Mouse (Mus musculus) macrophage (primary cell): ENCODE results near the gene Scamp1. TPM values are rescaled to one million over a fixed set of nuclear protein-coding genes. Genes with fewer than 3 reads are reported as not detected.
A peak's percentile ranks its signal among the peaks of the same experiment; 100 is the strongest.

Experiments used
- H3K27ac ChIP-seq: fragments of 350-480 bp; formaldehyde crosslinking; 2 replicates; pipeline ENCODE4 v1.9.0; 2021
- H3K36me3 ChIP-seq: fragments of 350-480 bp; formaldehyde crosslinking; 2 replicates; pipeline ENCODE4 v1.9.0; 2021; ENCODE audit errors: inconsistent target
- H3K4me3 ChIP-seq: fragments of 350-480 bp; formaldehyde crosslinking; 2 replicates; pipeline ENCODE4 v1.9.0; 2021; ENCODE audit errors: inconsistent target
- H3K79me2 ChIP-seq: fragments of 350-480 bp; formaldehyde crosslinking; 2 replicates; pipeline ENCODE4 v1.9.0; 2021; ENCODE audit errors: inconsistent target
- WGBS: methylation state at CpG from one replicate; pipeline ENCODE4 v1.1.7; 2026; ENCODE audit warnings: inconsistent platforms; ENCODE audit not compliant: missing documents; 5-methylcytosine and 5-hydroxymethylcytosine counted together
- polyA plus RNA-seq: library from polyadenylated mRNA; stranded (reverse); fragments of 250-400 nt; gene quantifications from 3 replicates; pipeline ENCODE4 v1.2.4, GENCODE M21; 2018; ENCODE audit warnings: inconsistent platforms

Scamp1 gene
- polyA plus RNA-seq, 1 experiment from 2014 or later, result 21.9 TPM

DNA sequence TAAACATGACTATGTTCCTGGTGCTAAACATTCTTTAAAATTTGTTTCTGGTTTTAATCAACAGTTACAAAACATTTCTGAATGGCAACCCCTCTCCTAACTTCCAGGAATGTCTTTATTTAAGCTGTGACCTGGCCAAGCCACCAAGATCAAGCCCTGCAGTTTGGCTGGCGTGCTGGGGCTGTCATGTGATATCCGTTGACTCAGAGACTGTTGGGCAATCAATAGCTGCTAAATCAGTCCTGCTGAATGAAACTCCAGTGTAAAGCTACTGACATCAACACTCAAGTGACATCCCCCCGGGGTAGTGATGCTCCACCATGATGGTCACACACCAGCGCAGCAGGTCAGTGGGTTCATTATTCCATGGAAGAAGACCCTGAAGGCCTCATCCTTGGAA is 12.7 kb upstream of the Scamp1 start:
- no peaks in the 10 kb centered on the region for H3K36me3 ChIP-seq
- H3K4me3 ChIP-seq, result no peak overlapping the region
- 14% methylated on average over 4 of the region's 4 CpGs for WGBS
- peak overlapping the region; percentile 96 for H3K27ac ChIP-seq
- no peaks in the 10 kb centered on the region for H3K79me2 ChIP-seq

DNA sequence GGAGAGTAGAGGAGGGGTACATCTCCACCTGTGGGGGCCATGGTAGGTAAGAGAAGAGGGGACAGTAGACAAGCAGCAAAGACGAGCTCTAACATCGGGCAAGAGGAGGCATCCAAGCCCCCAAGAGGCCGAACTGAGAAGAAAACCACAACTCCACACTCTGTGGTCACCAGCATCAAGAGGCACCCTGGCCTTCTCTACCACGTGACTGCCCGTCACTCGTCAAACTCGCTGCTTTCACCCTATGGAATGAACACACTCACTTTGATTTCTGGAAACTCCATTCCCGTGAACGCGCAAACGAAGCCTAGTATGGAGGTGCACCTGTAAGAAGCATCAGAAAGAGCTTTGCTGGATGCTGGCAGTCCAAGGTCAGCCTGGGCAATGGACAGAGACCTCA is 10.7 kb upstream of the Scamp1 start:
- Histone ChIP-seq H3K4me3 (no peak overlapping the region; the same call in 1 of the 2 replicates), H3K36me3 (no peaks in the 10 kb centered on the region), H3K79me2 (no peaks in the 10 kb centered on the region), H3K27ac (peak overlapping the region; percentile 96)
- 23% methylated on average over 11 of the region's 11 CpGs for WGBS

DNA sequence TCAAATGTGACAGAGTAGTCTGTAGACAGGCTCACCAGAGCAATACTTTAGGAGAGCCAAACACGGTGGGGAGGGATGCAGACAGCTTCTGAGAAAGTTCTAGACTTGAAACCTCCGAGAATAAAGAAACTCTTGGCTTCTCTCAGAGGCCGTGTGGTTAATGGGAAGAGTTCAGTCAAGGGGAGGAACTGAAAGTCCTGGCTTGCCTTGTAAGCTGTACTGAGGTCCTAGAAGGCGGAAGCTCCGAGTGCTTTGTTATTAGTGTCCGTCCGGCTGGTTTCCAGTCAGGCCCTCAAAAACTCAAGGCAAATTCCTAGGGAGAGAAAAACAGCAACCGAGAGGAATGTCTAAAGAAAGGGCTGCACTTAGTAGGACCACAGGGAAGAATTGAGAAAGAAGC is 10.3 kb upstream of the Scamp1 start:
- Histone ChIP-seq H3K36me3 (no peaks in the 10 kb centered on the region), H3K4me3 (no peak overlapping the region; the same call in 1 of the 2 replicates), H3K27ac (peak overlapping the region; percentile 96), H3K79me2 (no peaks in the 10 kb centered on the region)
- 6% methylated on average over 8 of the region's 8 CpGs for WGBS

DNA sequence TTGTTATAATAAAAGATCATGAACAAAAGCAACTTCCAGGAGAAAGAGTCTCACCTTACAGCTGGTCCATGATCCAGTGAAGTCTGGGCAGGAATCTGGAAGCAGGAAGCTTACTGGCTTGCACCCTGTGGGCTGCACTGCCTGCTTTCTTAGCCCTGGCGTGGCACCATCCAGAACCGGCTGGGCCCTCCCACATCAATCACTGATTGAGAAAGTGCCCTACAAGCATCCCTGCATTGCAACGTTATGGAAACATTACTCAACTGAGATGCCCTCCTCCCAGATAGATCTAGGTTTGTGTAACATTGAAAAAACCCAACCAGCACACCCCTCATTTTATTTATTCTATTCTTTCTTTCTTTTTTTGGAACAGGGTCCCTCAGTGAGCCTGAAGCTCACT is 9.2 kb upstream of the Scamp1 start:
- WGBS, result 48% methylated on average over 3 of the region's 3 CpGs
- peak overlapping the region; percentile 96 for H3K27ac ChIP-seq
- H3K4me3 ChIP-seq, result no peak overlapping the region
- no peaks in the 10 kb centered on the region for H3K36me3 ChIP-seq
- no peaks in the 10 kb centered on the region for H3K79me2 ChIP-seq

DNA sequence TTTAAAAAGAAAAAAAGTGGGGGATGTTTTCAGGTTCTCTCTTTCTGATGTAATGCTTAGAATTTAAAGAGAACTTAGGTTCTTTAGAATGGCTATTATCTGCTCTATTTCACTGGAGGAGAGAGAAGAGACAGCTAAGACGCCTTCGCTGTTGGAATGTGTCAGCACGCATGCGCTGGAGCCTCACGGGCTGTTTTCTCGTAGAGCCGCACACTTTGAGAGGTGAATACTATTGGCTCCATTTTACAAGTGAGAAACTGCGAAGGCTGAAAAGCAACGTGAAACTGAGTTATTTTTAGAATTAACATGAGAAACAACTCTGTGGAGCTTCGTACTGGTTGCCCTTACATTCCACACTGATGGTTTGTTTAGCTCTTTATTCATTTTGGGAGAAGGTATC is 8.3 kb upstream of the Scamp1 start:
- Histone ChIP-seq H3K4me3 (no peak overlapping the region), H3K79me2 (no peaks in the 10 kb centered on the region), H3K36me3 (no peaks in the 10 kb centered on the region), H3K27ac (no peak overlapping the region)
- 87% methylated on average over 10 of the region's 10 CpGs for WGBS

DNA sequence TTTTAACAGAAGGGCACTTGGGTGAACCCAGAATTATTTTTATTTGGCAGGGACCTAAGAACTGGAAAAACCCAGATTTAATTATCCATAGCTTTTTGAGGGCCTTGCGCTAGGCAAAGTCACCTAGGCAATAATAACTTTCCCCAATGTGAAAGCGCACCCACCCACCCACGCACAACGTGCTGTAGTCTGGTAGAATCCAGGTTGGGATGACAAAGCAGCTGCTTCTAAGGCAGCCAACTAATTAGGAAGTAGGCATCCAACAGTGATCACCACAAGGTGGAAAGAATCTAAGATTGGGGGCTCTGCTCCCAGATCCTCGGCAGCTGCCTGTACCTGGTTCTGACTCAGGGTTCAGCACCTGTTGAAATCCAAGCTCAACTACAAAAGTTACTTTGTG is 538 bp upstream of the Scamp1 start:
- WGBS, result 61% methylated on average over 5 of the region's 5 CpGs
- H3K36me3 ChIP-seq, result no peaks in the 10 kb centered on the region
- H3K27ac ChIP-seq, result no peak overlapping the region
- peak overlapping the region; percentile 52; the same call in 1 of the 2 replicates for H3K4me3 ChIP-seq
- peaks cover 36% of the 10 kb centered on the region for H3K79me2 ChIP-seq

DNA sequence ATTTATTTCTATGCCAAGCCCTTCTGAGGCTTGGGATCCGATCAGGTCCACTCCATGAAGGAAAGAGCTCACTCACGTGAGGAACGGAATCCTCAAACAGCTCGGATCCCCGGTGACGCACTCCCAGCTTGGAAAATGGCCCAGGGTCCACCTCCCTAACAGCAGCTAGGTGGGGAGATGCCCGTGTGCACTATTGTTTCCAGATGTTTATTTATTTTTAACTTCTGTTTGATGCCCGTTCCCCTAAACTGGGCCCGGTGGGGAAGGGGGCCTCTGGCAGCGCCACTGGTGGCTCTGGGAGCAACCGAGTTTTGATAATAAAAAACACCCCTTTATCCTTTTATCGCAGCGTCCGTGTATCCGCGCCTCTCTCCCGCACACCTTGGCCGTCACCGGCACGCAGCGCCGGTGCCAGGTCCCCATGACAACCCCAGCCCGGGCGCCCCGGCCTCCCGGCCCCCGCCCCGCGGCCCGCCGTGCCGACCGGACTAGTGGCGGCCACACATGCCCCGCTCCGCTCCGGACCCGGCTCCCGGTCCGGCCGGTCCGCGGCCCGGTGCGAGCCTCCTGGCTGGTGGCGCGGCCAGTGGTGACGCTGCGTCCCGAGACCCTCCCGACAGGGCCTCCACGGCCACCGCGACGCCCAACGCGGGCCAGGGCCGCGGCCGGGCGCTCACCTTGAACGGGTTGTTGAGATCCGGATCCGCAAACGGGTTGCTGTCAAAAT is 951 bp downstream of the Scamp1 start:
- Histone ChIP-seq H3K79me2 (peaks cover 51% of the 10 kb centered on the region), H3K36me3 (no peaks in the 10 kb centered on the region), H3K4me3 (peak overlapping the region; percentile 84), H3K27ac (peak overlapping the region; percentile 24; the same call in 1 of the 2 replicates)
- under 1% methylated on average over 65 of the region's 65 CpGs for WGBS

DNA sequence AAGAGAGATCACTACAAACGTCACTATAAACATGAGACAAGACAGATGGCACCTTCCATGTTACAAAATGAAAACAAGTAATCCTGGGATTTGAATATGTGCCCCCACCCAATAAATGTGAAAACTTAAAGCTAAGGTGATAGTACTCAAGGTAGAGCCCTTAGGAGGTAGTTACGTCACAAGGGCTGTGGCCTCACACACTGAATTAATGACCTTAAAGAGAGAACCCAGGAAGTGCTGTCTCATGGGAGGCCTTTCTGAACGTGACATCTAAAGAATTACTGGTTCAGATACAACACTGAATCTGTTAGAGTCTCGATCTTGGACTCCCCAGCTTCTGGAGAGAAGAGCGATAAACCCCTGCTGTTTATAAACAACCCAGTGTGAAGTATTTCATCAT is 6.2 kb downstream of the Scamp1 start:
- Histone ChIP-seq H3K27ac (no peak overlapping the region), H3K4me3 (no peak overlapping the region), H3K79me2 (peaks cover 96% of the 10 kb centered on the region), H3K36me3 (no peaks in the 10 kb centered on the region)
- 61% methylated on average over 5 of the region's 5 CpGs for WGBS

DNA sequence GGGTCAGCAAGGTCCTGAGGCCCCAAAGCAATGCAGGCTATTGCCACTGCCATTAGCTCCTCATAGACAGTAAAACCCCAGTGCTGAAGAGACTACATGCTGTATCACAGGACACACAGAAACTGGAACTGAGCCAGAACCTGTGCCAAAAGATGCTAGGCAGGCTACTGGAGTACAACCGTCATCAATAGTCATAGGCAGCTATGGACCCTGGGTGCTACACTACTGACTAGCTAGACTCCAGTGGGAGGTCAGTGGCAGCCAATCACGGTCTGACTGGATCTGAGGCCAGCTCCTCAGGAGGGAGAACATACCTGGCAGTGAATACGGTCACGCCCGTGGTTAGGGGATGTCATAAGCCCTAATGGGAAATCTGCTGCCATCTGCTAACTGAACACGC is 14.4 kb downstream of the Scamp1 start:
- Histone ChIP-seq H3K36me3 (no peaks in the 10 kb centered on the region), H3K4me3 (no peak overlapping the region), H3K79me2 (peaks cover 100% of the 10 kb centered on the region), H3K27ac (no peak overlapping the region)
- 95% methylated on average over 6 of the region's 6 CpGs for WGBS

DNA sequence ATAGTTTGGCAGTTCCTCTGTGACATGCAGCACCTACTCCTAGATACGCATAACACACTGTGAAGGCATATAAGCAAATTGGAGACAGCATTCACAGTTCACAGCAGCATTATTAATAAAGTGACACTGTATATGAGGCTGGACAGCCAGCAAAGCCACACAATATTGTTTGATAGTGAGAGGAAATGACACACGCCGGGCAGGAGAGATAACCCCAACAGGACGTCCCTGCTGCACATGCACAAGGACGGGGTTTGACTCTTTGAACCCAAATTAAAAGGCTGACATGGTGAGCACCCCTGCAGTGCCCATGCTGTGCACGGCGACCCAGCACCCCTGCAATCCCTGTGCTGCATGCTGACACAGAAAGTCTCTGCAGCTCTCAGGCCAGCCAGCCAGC is 17.5 kb downstream of the Scamp1 start:
- Histone ChIP-seq H3K36me3 (no peaks in the 10 kb centered on the region), H3K79me2 (peaks cover 100% of the 10 kb centered on the region), H3K27ac (no peak overlapping the region), H3K4me3 (no peak overlapping the region)
- 35% methylated on average over 7 of the region's 7 CpGs for WGBS

DNA sequence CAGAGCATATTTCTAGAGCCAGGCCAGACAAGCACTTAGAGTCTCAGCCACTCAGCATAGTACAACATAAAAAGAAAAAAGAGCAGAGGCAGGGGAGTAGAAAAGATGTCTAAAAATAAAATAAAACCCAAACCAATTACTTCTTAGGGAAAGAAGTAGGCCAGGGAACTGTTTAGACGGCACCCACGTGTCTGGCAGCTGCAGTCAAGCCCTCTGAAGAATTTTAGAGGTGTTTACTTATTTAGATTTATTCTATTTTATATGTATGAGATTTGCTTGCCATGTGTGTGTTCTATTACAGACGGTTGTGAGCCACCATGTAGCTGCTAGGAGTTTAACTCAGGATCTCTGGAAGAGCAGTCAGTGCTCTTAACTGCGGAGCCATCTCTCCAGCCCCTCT is 18.5 kb downstream of the Scamp1 start:
- no peak overlapping the region for H3K4me3 ChIP-seq
- no peak overlapping the region for H3K27ac ChIP-seq
- no peaks in the 10 kb centered on the region for H3K36me3 ChIP-seq
- WGBS, result 94% methylated on average over 4 of the region's 4 CpGs
- H3K79me2 ChIP-seq, result peaks cover 100% of the 10 kb centered on the region

DNA sequence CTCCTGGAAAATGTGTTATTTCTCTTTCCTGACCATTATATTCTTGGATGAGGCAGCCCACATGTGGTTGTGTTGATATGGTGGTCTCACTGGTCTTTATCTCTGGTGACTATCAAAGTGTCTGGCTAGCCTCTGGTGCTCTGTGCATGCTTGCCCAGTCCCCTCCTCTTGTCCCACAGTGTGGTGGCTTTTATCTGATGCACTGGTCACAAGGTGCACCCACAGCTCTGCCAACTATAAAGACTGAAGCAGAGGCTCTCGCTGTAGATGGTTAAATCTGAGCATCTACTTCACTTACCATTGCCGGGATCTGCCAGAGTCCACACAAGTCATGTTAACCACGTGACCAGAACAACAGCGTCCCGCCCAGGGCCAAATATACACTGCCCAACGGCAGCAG is 19.1 kb downstream of the Scamp1 start:
- WGBS, result 87% methylated on average over 6 of the region's 6 CpGs
- Histone ChIP-seq H3K79me2 (peaks cover 100% of the 10 kb centered on the region), H3K36me3 (no peaks in the 10 kb centered on the region), H3K27ac (no peak overlapping the region), H3K4me3 (no peak overlapping the region)

DNA sequence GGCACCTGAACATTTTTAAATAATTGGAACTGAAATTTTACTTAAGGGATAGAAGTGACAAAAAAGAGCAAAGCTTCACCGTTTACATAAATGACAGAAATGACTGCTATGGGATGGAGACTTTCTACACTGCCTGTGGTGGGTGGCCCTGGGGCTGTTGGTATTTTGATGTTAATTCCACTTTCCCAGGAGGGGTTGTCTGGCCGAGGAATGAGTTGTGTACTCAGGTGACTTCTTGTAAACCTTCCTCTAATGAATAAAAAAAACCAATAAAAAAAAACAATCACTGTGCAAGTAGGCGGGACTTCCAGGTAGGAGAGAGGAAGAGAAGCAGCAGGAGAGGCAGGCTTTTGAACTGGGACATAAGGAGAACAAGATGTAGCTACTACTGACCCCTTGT is 20.4 kb downstream of the Scamp1 start:
- H3K27ac ChIP-seq, result no peak overlapping the region
- WGBS, result 89% methylated on average over 3 of the region's 3 CpGs
- H3K79me2 ChIP-seq, result peaks cover 100% of the 10 kb centered on the region
- H3K4me3 ChIP-seq, result no peak overlapping the region
- no peaks in the 10 kb centered on the region for H3K36me3 ChIP-seq

DNA sequence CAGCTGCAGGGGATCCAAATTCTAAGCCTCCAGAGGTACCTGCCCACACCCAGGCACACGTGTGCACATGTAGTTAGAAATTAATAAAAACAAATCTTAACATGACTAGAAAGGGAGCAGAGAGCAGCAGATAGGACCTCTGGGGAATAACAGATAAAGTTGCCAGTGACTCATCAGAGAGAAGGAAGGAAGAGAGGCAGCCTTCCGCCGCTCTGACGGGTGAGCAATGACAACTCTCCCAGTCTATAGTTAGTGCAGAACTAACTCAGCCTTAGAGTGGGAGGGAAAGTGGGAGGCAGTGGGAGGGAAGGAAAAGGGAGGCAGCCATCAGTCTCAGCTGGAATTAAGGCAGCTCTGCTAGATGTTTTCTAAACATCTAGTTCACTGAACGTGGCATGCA is 21.7 kb downstream of the Scamp1 start:
- peaks cover 100% of the 10 kb centered on the region for H3K79me2 ChIP-seq
- no peak overlapping the region for H3K4me3 ChIP-seq
- H3K36me3 ChIP-seq, result no peaks in the 10 kb centered on the region
- H3K27ac ChIP-seq, result peak overlapping the region; percentile 47
- WGBS, result 34% methylated on average over 5 of the region's 5 CpGs

DNA sequence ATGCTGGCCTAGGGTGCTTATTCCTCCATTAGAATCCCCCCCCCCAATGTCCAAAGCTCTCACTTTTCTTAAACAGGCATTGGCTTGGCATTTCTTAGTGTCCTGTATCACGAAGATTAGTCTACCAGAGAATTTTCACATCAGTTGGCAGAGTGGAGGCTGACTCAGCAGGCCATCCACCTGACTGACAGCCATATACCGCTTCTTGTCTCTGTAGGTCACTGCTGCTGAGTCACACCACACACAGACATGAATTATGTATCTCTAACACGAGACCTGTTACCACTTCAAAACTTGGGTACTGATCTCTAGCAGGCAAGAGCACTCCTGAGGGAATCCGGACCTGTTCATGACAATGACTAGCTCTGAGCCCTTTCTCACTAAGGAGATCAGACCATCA is 23.1 kb downstream of the Scamp1 start:
- H3K36me3 ChIP-seq, result no peaks in the 10 kb centered on the region
- peaks cover 100% of the 10 kb centered on the region for H3K79me2 ChIP-seq
- WGBS, result 58% methylated on average over 4 of the region's 4 CpGs
- H3K27ac ChIP-seq, result no peak overlapping the region
- H3K4me3 ChIP-seq, result no peak overlapping the region

DNA sequence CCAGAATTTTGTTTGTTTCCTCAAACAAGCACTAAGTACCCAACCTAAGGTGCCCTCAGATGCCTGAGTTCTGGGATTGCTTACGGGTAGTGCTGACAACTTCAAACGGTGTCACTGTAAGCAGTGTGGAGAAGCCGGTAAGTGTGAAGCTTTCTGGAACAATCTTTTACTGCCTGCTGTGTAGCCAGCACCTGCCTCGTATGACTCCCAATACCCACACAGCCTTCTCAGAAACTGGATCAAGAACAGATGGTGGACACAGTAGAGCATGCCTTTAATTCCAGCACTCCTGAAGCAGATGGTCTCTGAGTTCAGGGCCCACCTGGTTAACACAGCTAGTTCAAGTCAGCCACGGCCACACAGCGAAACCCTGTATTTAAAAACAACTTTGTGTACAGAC is 24.0 kb downstream of the Scamp1 start:
- peaks cover 100% of the 10 kb centered on the region for H3K79me2 ChIP-seq
- 92% methylated on average over 6 of the region's 6 CpGs for WGBS
- no peaks in the 10 kb centered on the region for H3K36me3 ChIP-seq
- H3K27ac ChIP-seq, result no peak overlapping the region
- H3K4me3 ChIP-seq, result no peak overlapping the region
